Mouse (Mus musculus): ENCODE measurements around the gene Rnf41.

DNA sequence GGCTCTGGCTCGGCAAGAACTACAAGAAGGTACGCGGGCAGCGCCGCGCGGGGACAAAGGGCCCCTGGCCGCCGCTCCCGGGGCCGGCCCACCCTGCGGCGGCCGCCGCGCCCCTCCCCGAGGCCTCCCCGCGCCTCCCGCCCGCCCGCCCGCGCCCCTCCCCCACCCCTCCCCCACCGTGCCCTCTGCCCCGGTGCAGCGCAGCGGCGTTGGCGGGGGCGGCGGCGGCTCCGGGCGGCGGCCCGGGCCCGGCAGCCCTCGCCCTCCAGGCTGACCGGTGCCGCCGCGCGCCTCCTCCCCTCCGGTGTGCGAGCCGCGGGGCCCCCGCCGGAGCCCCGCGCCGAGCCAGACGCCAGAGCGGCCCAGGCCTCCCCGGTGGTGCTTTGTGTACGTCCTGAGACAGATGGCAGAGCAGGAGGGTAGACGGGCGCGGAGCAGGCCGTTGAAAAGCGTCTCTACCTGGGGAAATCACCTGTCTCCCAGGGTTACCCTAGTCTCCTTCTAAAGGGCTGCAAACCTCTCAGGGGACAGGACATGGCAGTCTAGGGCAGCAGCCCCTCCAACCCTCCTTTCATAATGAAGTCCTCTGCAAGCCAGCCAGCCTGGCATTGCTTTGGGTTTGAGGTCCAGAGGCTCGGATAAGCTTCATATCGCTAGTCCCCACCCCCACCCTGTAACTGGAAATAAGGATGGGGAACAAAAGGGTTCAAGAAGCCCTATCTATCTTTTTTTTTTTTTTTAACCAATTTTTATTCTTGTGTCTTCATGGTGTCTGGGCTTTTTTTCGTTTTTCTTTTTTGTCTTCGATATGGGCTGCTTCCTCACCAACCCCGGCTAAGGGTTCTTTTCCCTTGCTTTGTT is 48.2 kb downstream of the Rnf41 start:
- no peak for TF ChIP-seq CTCF (conservative IDR thresholded peaks at IDR 0.05; ENCODE audit: low read length)
- no peak for TF ChIP-seq NANOG (IDR thresholded peaks at IDR 0.05; ENCODE audit: borderline replicate concordance, low read length)

All from E14TG2a.4 (cell line).